Comparison of ENCODE assay signal across 9 mouse cellular contexts in genomic region chr1:58018856-58019255, GRCm38 (mm10). TPM values are rescaled to one million over a fixed set of nuclear protein-coding genes. Genes with fewer than 3 reads are reported as not detected.
DNase-seq lines count a peak whose midpoint lies in the region; ATAC-seq and TF ChIP-seq lines count a peak whose summit lies in the region.
"Had no signal": no experiment of that assay in that cellular context is flagged by ENCODE, and none has a peak within 500 bp of the region (broad histone marks: within the 10 kb centered on the region; RNA-seq: fewer than 3 reads in every experiment).

Kctd18 (minus strand) TSS chr1:58018956.

- no peaks in the 10 kb centered on the region for H3K4me1 ChIP-seq in kidney, embryonic 16.5 days (ENCODE audit: insufficient read depth, low read length)
- no peaks in the 10 kb centered on the region for H3K4me1 ChIP-seq in hindbrain, embryonic 13.5 days (replicated peaks)
- no peaks in the 10 kb centered on the region for H3K4me1 ChIP-seq in midbrain, embryonic 14.5 days (ENCODE audit: control insufficient read depth, insufficient read depth, low read length)
- no peaks in the 10 kb centered on the region for H3K4me1 ChIP-seq in liver, embryonic 11.5 days (replicated peaks; ENCODE audit: control insufficient read depth, insufficient read depth, low read length)

- ATAC-seq in kidney, embryonic 16.5 days (ENCODE audit: low FRiP score, low TSS enrichment), result no peak
- ATAC-seq in hindbrain, embryonic 13.5 days (ENCODE audit: low FRiP score), result no peak
- ATAC-seq in midbrain, embryonic 14.5 days (ENCODE audit: low FRiP score, low TSS enrichment), result no peak
- no peak for ATAC-seq in liver, embryonic 11.5 days (replicated peaks; ENCODE audit: low FRiP score)

- no peak for TF ChIP-seq POLR2A in brain, embryonic 14.5 days (IDR thresholded peaks at IDR 0.05; ENCODE audit: borderline replicate concordance, extremely low read depth, insufficient read depth, insufficient read length, poor library complexity, severe bottlenecking)

- TF ChIP-seq CTCF in brain, embryonic 14.5 days (IDR thresholded peaks at IDR 0.05; ENCODE audit: borderline replicate concordance, extremely low read depth, insufficient read depth, insufficient read length), result no peak

- WGBS in kidney, embryonic 16.5 days, result 97% methylated on average over 7 of the region's 7 CpGs
- WGBS in hindbrain, embryonic 13.5 days, result 97% methylated on average over 7 of the region's 7 CpGs
- WGBS in midbrain, embryonic 14.5 days, result 96% methylated on average over 7 of the region's 7 CpGs
- 94% methylated on average over 7 of the region's 7 CpGs for WGBS in liver, embryonic 11.5 days

- no peak within 1 kb of the TSS for H3K4me3 ChIP-seq in kidney, embryonic 16.5 days (ENCODE audit: low read length)
- no peak within 1 kb of the TSS for H3K4me3 ChIP-seq in hindbrain, embryonic 13.5 days
- no peak within 1 kb of the TSS for H3K4me3 ChIP-seq in midbrain, embryonic 14.5 days (replicated peaks; ENCODE audit: low read depth, low read length)
- H3K4me3 ChIP-seq in liver, embryonic 11.5 days (ENCODE audit: low read depth, low read length), result no peak within 1 kb of the TSS

- no peak within 1 kb of the TSS for H3K9ac ChIP-seq in kidney, embryonic 16.5 days (replicated peaks; ENCODE audit: low read length)
- H3K9ac ChIP-seq in hindbrain, embryonic 13.5 days, result no peak within 1 kb of the TSS
- no peak within 1 kb of the TSS for H3K9ac ChIP-seq in midbrain, embryonic 14.5 days (replicated peaks; ENCODE audit: low read length)
- no peak within 1 kb of the TSS for H3K9ac ChIP-seq in liver, embryonic 11.5 days (ENCODE audit: low read depth, low read length)
- H3K9ac ChIP-seq: liver, embryonic 14.5 days had no signal

- no peak within 1 kb of the TSS for H3K4me2 ChIP-seq in kidney, embryonic 16.5 days (replicated peaks; ENCODE audit: low read depth, low read length)
- H3K4me2 ChIP-seq in hindbrain, embryonic 13.5 days, result no peak within 1 kb of the TSS
- no peak within 1 kb of the TSS for H3K4me2 ChIP-seq in midbrain, embryonic 14.5 days (ENCODE audit: low read length)
- H3K4me2 ChIP-seq in liver, embryonic 11.5 days, result no peak within 1 kb of the TSS

- H3K9me3 ChIP-seq in kidney, embryonic 16.5 days (ENCODE audit: low read length), result no peaks in the 10 kb centered on the region
- H3K9me3 ChIP-seq in hindbrain, embryonic 13.5 days, result no peaks in the 10 kb centered on the region
- H3K9me3 ChIP-seq in midbrain, embryonic 14.5 days (ENCODE audit: control insufficient read depth, low read length), result no peaks in the 10 kb centered on the region
- H3K9me3 ChIP-seq in liver, embryonic 11.5 days (ENCODE audit: control insufficient read depth, low read length), result no peaks in the 10 kb centered on the region

- no peaks in the 10 kb centered on the region for H3K27me3 ChIP-seq in kidney, embryonic 16.5 days (ENCODE audit: insufficient read depth, low read length)
- H3K27me3 ChIP-seq in hindbrain, embryonic 13.5 days, result no peaks in the 10 kb centered on the region
- no peaks in the 10 kb centered on the region for H3K27me3 ChIP-seq in midbrain, embryonic 14.5 days (ENCODE audit: control insufficient read depth, insufficient read depth, low read length)
- no peaks in the 10 kb centered on the region for H3K27me3 ChIP-seq in liver, embryonic 11.5 days (replicated peaks; ENCODE audit: control insufficient read depth, insufficient read depth, low read length)

- DNase-seq in kidney, postnatal 10 days, result no peak
- no peak for DNase-seq in brain, embryonic 14.5 days (ENCODE audit: low read depth)
- no peak for DNase-seq in midbrain, embryonic 14.5 days
- DNase-seq in liver, embryonic 11.5 days (ENCODE audit: low spot score), result no peak
- DNase-seq in kidney, postnatal 25 days, result no peak
- DNase-seq in urinary bladder, postnatal 36 days (ENCODE audit: low spot score in 2 of 2), result no peak

- H3K36me3 ChIP-seq in kidney, embryonic 16.5 days (ENCODE audit: insufficient read depth, low read length), result peaks cover 38% of the 10 kb centered on the region
- peaks cover 18% of the 10 kb centered on the region for H3K36me3 ChIP-seq in hindbrain, embryonic 13.5 days
- H3K36me3 ChIP-seq in midbrain, embryonic 14.5 days (ENCODE audit: control insufficient read depth, insufficient read depth, low read length), result peaks cover 12% of the 10 kb centered on the region
- peaks cover 23% of the 10 kb centered on the region for H3K36me3 ChIP-seq in liver, embryonic 11.5 days (ENCODE audit: control insufficient read depth, insufficient read depth, low read length)

- no peak within 1 kb of the TSS for H3K27ac ChIP-seq in kidney, embryonic 16.5 days (ENCODE audit: low read length)
- H3K27ac ChIP-seq in hindbrain, embryonic 13.5 days, result no peak within 1 kb of the TSS
- no peak within 1 kb of the TSS for H3K27ac ChIP-seq in midbrain, embryonic 14.5 days (replicated peaks; ENCODE audit: low read depth, low read length)
- H3K27ac ChIP-seq in liver, embryonic 11.5 days (ENCODE audit: low read depth, low read length), result no peak within 1 kb of the TSS
- H3K27ac ChIP-seq: liver, embryonic 14.5 days had no signal

RNA-seq across cellular contexts. Expression of gene Kctd18, which starts in this region (rescaled TPM):
- 17.1 and 18.7 TPM in 2 replicates for polyA plus RNA-seq in kidney, embryonic 16.5 days (2015; fragmentation: Nextera tagmentation; extraction: Ambion mirVana)
- polyA plus RNA-seq in brain, embryonic 14.5 days (2012; rRNA removed), result 31.4 and 33.5 TPM in 2 replicates
- polyA plus RNA-seq in hindbrain, embryonic 13.5 days (2015; fragmentation: Nextera tagmentation; extraction: Ambion mirVana), result 23.1 and 26.2 TPM in 2 replicates
- polyA plus RNA-seq in midbrain, embryonic 14.5 days (2014; fragmentation: Nextera tagmentation; extraction: Ambion mirVana), result 26.5 and 29.5 TPM in 2 replicates
- polyA plus RNA-seq in liver, embryonic 11.5 days (2014; fragmentation: Nextera tagmentation; extraction: Ambion mirVana), result 9.0 and 9.2 TPM in 2 replicates
